Mouse (Mus musculus): ENCODE data around the gene Rhbdf2.
A peak's percentile ranks its signal among the peaks of the same experiment; 100 is the strongest.
"Not testable (repeated sequence)": the region's sequence is repeated elsewhere in the genome, so short reads cannot be mapped to it uniquely, and the experiment has no call there.

Rhbdf2 gene

GRCm38 (mm10) chr11:116626299-116627071 lies at the start of gene Rhbdf2:
TSS of gene Rhbdf2 (minus strand) at chr11:116627019.
- DNase-seq (ENCODE audit: low spot score in 2 of 2): no peak

- no peak for DNase-seq (ENCODE audit: low spot score in 2 of 2)
Observed at GRCm38 (mm10) chr11:116676175-116676976, 49.6 kb upstream of the Rhbdf2 start.

- peak in 1 of 2 experiments; percentile 57 for DNase-seq (ENCODE audit: low spot score in 2 of 2)
Observed at GRCm38 (mm10) chr11:116675429-116675828, 48.6 kb upstream of the Rhbdf2 start.

- DNase-seq (ENCODE audit: low spot score in 2 of 2): no peak
Observed at GRCm38 (mm10) chr11:116674616-116675379, 48.0 kb upstream of the Rhbdf2 start.

- no peak for DNase-seq (ENCODE audit: low spot score in 2 of 2)
Observed at GRCm38 (mm10) chr11:116673410-116673809, 46.6 kb upstream of the Rhbdf2 start.

- DNase-seq (ENCODE audit: low spot score in 2 of 2): no peak
Observed at GRCm38 (mm10) chr11:116672595-116672994, 45.8 kb upstream of the Rhbdf2 start.

DNA sequence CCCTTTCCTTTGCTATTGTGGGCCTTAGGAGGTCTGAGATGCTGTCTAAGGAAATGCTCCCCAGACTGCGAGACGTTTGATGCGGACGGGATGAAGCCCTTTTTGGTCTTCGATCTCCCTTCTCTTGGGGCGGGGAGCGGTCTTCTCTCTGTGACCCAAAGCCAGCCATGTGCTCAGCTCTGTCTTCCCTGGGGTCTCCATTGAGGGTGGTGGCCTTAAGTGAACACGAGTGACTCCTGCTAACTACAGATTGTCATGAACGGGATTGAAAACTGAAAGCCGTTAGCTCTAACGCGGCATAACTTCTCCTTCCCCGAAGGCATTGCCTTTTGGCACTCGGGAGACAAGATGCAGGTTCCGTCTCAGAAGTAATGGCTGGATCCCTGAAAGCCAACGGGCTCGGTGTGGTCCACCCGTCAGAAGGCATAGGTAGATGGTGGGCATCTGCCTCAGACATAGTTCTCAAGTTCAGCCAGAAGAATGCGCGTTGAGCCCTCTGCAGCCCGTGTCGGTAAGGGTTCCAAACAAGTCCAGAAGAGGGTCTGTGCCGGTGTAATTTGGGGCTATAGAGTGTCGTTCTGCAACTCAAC lies 45.1 kb upstream of the Rhbdf2 start:
- DNase-seq (ENCODE audit: low spot score in 2 of 2): no peak

DNA sequence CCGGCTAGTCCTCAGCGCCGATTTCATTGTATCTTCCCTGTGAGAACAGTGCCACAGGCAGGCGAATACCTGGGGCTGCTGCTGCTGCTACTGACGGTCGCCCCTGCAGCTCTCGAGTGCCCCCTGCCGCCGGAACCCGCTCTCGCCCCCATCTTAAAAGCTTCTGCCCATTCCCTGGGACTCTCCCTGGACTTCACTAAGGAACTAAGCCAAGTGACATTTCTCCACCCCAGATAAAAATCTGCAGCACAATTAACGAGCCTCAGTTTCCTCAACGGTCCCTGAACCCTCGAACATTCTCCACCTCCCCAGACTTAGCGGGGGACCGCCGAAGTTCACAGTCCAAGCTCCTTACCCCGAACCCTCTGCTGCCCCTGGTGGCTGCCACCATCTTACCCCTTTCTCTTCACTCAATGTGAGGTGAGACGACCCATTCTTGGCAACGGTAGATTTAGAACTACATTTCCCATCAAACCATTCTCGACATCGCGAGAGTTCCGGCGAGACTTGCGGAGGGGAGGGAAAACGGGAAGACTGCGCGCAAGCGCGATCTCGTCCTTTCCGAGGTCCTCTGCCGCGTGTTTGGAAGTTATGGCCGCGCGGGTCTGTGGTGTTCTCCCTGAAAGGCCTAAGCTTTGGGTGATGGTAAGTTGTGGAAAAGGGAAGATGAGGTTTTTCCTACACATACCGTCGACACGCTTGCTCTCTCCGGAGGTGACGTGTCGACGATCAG lies 44.5 kb upstream of the Rhbdf2 start:
- peak; percentile 96 to 98 for DNase-seq (ENCODE audit: low spot score in 2 of 2)

DNA sequence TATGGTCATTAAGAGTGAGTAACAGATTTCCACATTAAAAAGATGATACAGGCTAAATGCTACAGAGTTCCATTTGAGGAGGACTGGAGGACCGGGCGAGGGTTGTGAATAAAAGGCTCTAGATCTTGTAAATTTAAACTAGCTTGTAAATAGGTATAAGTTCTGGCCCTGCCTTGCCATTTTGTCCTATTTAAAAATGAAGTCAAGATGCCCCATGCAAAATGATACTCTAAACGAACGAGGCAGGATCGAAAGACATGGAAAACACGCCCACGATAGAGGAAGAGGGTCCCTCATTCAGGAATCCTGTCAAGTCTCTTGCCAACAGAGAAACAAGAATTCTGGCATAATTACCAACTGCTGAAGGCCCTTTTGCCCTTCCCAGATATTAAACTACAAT lies 43.6 kb upstream of the Rhbdf2 start:
- DNase-seq (ENCODE audit: low spot score in 2 of 2): no peak

DNA sequence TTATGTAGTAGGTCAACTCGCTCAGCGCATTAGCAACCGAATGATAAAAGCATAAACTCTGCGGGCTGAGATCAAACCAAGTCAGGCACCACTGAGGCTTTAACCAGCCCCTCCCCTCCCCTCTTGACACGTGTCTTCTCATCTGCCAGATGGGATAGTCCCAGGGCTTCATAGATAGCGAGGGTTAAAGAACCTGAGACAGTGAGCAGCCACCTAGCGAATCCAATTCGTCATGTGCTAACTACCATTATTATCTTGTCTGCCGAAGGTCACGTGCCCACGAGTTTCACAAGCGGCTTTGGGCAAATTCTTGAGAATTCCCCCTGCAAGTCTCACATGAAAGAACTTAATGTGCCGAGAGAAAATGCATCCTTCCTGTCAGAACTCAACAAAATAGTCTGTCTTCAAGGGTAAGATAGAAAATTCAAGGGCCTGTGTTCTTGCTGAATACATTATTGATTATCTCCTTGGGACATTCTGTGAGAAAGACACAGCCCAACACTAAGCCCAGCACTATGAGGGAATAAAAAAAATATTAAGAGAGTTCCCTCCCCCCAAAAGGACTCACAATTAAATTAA lies 43.1 kb upstream of the Rhbdf2 start:
- DNase-seq (ENCODE audit: low spot score in 2 of 2): no peak

GRCm38 (mm10) chr11:116669316-116669715 lies 42.5 kb upstream of the Rhbdf2 start:
- no peak for DNase-seq (ENCODE audit: low spot score in 2 of 2)

GRCm38 (mm10) chr11:116668839-116669238 lies 42.0 kb upstream of the Rhbdf2 start:
- DNase-seq (ENCODE audit: low spot score in 2 of 2): no peak

- DNase-seq (ENCODE audit: low spot score in 2 of 2): no peak
Observed at GRCm38 (mm10) chr11:116668381-116668825, 41.6 kb upstream of the Rhbdf2 start.

DNA sequence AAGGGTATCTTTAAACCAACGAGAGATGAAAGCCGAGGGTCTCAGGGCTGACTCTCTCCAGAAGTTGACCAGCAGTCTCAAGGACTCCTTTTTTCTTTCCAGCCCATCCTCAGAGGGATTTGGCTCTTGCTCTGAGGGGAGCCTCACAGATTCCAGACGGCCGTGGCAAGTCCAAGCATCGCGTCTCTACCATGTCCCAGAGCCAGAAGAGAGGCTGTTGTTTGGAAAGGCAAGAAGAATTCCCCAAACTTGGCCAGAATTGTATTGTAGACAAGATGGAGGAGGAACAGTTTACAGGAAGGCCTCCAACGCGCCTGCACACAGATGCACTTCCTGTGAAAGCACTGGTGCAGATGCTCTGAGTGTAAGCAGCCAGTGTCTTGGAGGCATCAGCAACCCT lies 41.1 kb upstream of the Rhbdf2 start:
- DNase-seq (ENCODE audit: low spot score in 2 of 2): no peak

DNA sequence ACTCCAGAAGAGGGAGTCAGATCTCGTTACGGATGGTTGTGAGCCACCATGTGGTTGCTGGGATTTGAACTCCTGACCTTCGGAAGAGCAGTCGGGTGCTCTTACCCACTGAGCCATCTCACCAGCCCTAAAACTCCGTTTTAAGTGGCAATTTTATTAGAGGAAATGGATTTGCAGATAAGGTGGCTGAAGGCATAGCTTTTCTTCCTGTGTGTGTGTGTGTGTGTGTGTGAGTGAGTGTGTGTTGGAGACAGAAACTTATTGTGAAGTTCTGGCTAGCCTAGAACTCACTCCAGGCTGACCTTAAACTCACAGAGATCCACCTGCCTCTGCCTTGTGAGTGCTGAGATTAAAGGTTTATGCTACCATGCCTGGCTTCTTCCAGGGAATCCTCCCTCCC lies 40.2 kb upstream of the Rhbdf2 start:
- DNase-seq (ENCODE audit: low spot score in 2 of 2): not testable (repeated sequence)

DNA sequence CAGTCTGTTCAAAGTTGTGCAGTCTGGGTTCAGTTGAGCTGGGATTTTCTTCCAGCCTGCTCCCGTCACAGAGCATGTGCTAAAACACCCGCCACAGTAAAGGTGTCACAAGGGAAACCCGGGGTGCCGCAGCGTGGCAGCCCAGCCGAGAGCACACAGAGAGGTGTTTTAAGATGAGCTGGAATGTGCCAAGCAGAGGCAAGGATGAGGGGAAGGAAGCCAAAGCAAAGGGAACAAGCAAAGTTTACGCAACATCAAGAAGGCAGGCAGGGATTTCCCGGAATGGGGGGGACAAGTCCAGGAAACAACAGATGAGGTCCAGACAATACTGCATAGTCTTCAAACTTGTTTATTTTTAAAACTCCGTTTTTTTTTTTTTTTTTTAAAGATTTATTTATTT lies 39.7 kb upstream of the Rhbdf2 start:
- DNase-seq (ENCODE audit: low spot score in 2 of 2): peak in 1 of 2 experiments; percentile 63

DNA sequence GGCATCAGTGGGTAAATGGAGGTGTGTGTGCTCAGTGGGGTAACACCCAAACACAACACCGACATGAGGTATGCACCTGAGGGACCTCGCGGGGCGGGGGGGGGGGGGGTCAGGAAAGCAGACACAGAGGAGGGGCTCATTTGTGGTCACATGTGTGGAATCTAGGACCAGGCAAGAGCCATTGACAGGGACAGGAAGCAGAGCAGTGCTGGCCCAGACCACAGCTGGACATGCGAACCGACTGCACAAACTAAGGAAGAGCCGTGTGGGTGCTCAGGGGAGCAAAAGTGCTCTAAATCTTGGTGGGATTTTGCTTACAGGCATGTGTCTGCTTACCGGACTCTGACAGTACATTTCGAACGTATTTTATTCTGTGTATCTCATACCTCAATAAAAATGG lies 38.5 kb upstream of the Rhbdf2 start:
- peak in 1 of 2 experiments; percentile 0 for DNase-seq (ENCODE audit: low spot score in 2 of 2)

DNA sequence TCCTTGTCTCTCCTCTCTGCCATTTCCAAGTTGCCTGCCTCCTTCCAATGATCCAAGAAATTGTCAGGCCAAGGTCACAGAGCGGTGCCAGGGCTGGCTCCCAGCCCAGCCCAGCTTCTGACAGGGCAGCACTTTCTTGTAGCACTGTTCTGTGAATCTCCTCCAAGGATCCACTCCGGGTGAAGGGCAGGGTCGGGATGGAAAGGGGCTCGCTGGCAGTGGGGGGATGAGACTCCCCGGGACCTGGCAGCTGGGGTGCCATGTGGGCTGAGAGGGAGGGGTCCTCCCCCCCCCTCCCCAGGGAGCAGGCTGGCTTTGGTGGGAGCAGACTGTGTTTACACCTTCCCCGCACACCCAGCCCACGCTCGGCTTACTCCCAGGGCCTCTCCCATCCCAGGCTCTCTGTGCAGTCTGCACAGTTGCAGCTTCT lies 35.1 kb upstream of the Rhbdf2 start:
- no peak for DNase-seq (ENCODE audit: low spot score in 2 of 2)

DNA sequence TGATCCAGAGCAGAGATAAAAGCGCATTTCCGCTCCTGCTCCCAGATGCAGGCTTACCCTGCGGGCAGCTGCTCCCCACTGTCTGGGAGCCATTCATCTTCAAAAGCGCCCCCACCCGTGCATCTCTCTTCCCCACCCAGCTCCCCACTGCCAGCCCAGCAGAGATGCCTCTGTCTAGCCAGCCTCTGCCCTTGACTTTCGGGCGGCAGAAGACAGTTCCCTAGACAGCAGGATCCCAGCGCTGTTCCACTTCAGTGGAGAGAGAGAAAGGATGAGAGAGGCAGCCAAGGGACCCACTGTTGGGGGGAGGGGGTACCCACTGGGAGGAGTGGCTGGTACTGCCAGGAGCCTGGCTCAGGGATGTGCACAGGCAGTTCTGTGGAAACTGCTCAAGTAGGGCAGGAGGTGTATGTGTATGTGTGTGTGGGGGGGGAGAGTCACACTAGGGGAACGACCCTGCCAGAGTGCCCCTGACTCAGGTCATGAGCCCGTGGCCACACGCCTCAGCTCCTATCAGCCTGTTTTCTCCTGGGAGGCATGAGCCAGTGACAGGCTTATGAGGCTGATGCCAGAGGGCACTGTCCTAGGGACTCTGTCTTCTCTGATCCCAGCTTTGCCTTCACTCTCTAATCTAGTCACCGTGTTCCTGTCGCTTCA lies 34.6 kb upstream of the Rhbdf2 start:
- DNase-seq (ENCODE audit: low spot score in 2 of 2): no peak

GRCm38 (mm10) chr11:116660181-116660580 lies 33.4 kb upstream of the Rhbdf2 start:
- DNase-seq (ENCODE audit: low spot score in 2 of 2): no peak
